Comparison of ENCODE assay signal across 8 mouse cellular contexts in the genomic region with DNA sequence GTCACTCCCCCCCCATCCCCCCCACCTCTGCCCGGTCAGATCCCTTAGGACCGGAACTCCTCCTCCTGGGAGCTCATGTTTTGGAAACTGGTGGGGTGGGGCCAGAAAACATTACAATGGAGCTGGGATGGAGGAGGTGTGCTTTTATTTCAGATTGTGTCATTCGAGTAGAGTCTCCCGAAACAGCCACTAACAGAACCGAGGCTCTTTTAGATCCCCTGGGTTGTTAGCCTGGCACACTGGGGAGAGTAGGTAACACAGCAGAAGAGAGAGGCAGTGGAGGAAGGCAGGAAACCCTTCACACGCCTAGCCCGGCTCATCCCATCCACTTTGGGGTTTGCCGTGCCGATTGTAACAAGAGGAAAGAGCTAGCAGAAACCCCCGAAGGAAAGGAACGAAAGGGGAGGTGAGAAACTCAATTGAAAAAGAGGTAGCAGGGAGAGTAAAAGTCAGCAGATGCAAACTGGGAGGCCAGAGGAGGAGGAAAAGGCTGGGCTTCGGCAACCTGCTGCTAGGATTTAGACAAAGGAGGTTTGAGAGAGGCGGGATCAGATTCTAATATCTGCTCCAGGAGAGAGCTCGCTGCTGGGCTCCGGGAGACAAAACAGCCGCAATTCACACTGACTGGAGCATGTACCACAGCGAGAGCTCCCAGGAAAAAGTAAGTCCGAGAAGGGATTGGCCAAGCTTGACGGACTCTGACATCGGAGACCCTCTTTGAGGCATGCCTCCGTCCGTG. TPM values are rescaled to one million over a fixed set of nuclear protein-coding genes. Genes with fewer than 3 reads are reported as not detected.
DNase-seq lines count a peak whose midpoint lies in the region; ATAC-seq and TF ChIP-seq lines count a peak whose summit lies in the region.

No protein-coding gene starts in this region.

- peak overlapping the region; percentile 57 for H3K4me3 ChIP-seq in layer of hippocampus, adult 2 months
- peak overlapping the region; percentile 53 for H3K4me3 ChIP-seq in forebrain, embryonic 10.5 days
- peak overlapping the region; percentile 35 for H3K4me3 ChIP-seq in intestine, embryonic 14.5 days (ENCODE audit: low read depth, low read length)
- H3K4me3 ChIP-seq in stomach, postnatal 0 days (ENCODE audit: low read depth, low read length) = peak overlapping the region; percentile 43

- H3K9me3 ChIP-seq in forebrain, embryonic 10.5 days = no peaks in the 10 kb centered on the region
- no peaks in the 10 kb centered on the region for H3K9me3 ChIP-seq in intestine, embryonic 14.5 days (ENCODE audit: control insufficient read depth, low read length)
- H3K9me3 ChIP-seq in stomach, postnatal 0 days (ENCODE audit: control insufficient read depth, low read length) = no peaks in the 10 kb centered on the region

- peaks cover 31% of the 10 kb centered on the region for H3K4me1 ChIP-seq in forebrain, embryonic 10.5 days
- H3K4me1 ChIP-seq in intestine, embryonic 14.5 days (replicated peaks; ENCODE audit: control insufficient read depth, insufficient read depth, low read length) = peaks cover 10% of the 10 kb centered on the region; the same call in 1 of the 2 replicates
- H3K4me1 ChIP-seq in stomach, postnatal 0 days (replicated peaks; ENCODE audit: control insufficient read depth, insufficient read depth) = 0 out of 2 replicates have a peak, but pooled peaks cover 2% of the 10 kb centered on the region

- 1% methylated on average over 22 of the region's 22 CpGs for WGBS in forebrain, embryonic 10.5 days
- 2% methylated on average over 22 of the region's 22 CpGs for WGBS in intestine, embryonic 14.5 days
- 3% methylated on average over 22 of the region's 22 CpGs for WGBS in stomach, postnatal 0 days

- peaks cover 14% of the 10 kb centered on the region for H3K27me3 ChIP-seq in forebrain, embryonic 10.5 days (ENCODE audit: poor library complexity, severe bottlenecking)
- H3K27me3 ChIP-seq in intestine, embryonic 14.5 days (replicated peaks; ENCODE audit: control insufficient read depth, insufficient read depth, low read length) = no peaks in the 10 kb centered on the region
- H3K27me3 ChIP-seq in stomach, postnatal 0 days (ENCODE audit: control insufficient read depth, insufficient read depth, low read length) = no peaks in the 10 kb centered on the region

- TF ChIP-seq EP300 in stomach, postnatal 0 days (optimal IDR thresholded peaks at IDR 0.05) = no peak

- peak overlapping the region; percentile 69 for H3K4me2 ChIP-seq in intestine, embryonic 14.5 days (ENCODE audit: low read length)
- peak overlapping the region; percentile 64 for H3K4me2 ChIP-seq in stomach, postnatal 0 days (replicated peaks; ENCODE audit: low read depth)

- no peak for TF ChIP-seq CTCF in layer of hippocampus, adult 2 months (conservative IDR thresholded peaks at IDR 0.05)
- no peak for TF ChIP-seq CTCF in stomach, postnatal 0 days (IDR thresholded peaks at IDR 0.05; ENCODE audit: low read depth)

- peak overlapping the region; percentile 85 for H3K27ac ChIP-seq in layer of hippocampus, adult 2 months
- H3K27ac ChIP-seq in forebrain, embryonic 10.5 days = peak overlapping the region; percentile 85
- peak overlapping the region; percentile 57; the same call in 1 of the 2 replicates for H3K27ac ChIP-seq in intestine, embryonic 14.5 days (ENCODE audit: low read depth)
- H3K27ac ChIP-seq in stomach, postnatal 0 days (replicated peaks) = peak overlapping the region; percentile 45

- H3K36me3 ChIP-seq in forebrain, embryonic 10.5 days (replicated peaks) = no peaks in the 10 kb centered on the region
- H3K36me3 ChIP-seq in intestine, embryonic 14.5 days (ENCODE audit: control insufficient read depth, insufficient read depth, low read length) = no peaks in the 10 kb centered on the region
- no peaks in the 10 kb centered on the region for H3K36me3 ChIP-seq in stomach, postnatal 0 days (ENCODE audit: control insufficient read depth, insufficient read depth, low read length)

- peak overlapping the region; percentile 55 for H3K9ac ChIP-seq in intestine, embryonic 14.5 days (ENCODE audit: low read length)
- H3K9ac ChIP-seq in stomach, postnatal 0 days (ENCODE audit: low read length) = peak overlapping the region; percentile 54

- no peak for ATAC-seq in intestine, embryonic 14.5 days (replicated peaks; ENCODE audit: low FRiP score, low TSS enrichment, low read depth)
- no peak for ATAC-seq in stomach, postnatal 0 days (ENCODE audit: low FRiP score, low TSS enrichment)

- peak in 1 of 2 experiments; percentile 16 for DNase-seq in layer of hippocampus, adult 2 months (ENCODE audit: low spot score in 2 of 2)
- DNase-seq in layer of hippocampus, adult 9-11 months = no peak
- peak; percentile 51 for DNase-seq in forebrain, embryonic 10.5 days (ENCODE audit: extremely low spot score, low spot score)
- DNase-seq in intestine, embryonic 14.5 days (ENCODE audit: low spot score) = peak; percentile 72
- peak; percentile 63 for DNase-seq in lung, postnatal 10 days
- DNase-seq in stomach, postnatal 0 days (ENCODE audit: low spot score) = peak; percentile 22
- DNase-seq in gastrocnemius, adult 18-20 months (ENCODE audit: low spot score) = no peak
- DNase-seq in spleen, postnatal 4 days (ENCODE audit: low spot score in 2 of 2) = no peak

RNA-seq across cellular contexts. Expression of a gene that starts 27.3 kb away (rescaled TPM):
- 10 to 100 TPM; 16.3 to 17.0 TPM for total RNA-seq in layer of hippocampus, adult 2 months (2021)
- 2.2 and 3.0 TPM in 2 replicates for polyA plus RNA-seq in forebrain, embryonic 10.5 days (2016; fragmentation: Nextera tagmentation; extraction: Ambion mirVana)
- 11.2 and 11.4 TPM in 2 replicates for polyA plus RNA-seq in intestine, embryonic 14.5 days (2014; fragmentation: Nextera tagmentation; extraction: Ambion mirVana)
- polyA plus RNA-seq in stomach, postnatal 0 days (2015; fragmentation: Nextera tagmentation; extraction: Ambion mirVana) = 5.7 and 6.4 TPM in 2 replicates
- total RNA-seq in gastrocnemius, adult 18-20 months (2021) = 10 to 100 TPM in 1 of 2 experiments, 1 to 10 TPM in 1; 9.5 to 19.4 TPM

Comparison
In these comparisons a context has a peak if more than half of its experiments do, and no peak if none do; other contexts are left out.
1. DNase-seq: peak in forebrain, embryonic 10.5 days (single experiment), intestine, embryonic 14.5 days (single experiment), lung, postnatal 10 days (single experiment) and stomach, postnatal 0 days (single experiment); none in layer of hippocampus, adult 9-11 months (single experiment), gastrocnemius, adult 18-20 months (single experiment) and spleen, postnatal 4 days (0 of 2).
2. Peak in every context shown above with its lines, with median percentiles within 50 percentile points of each other: H3K27ac ChIP-seq and H3K4me3 ChIP-seq.